Mouse (Mus musculus) bone marrow macrophage, adult 2 months (primary cell): ENCODE measurements at regions not wholly inside any gene's neighbourhood (a gene's known extent, or its start where the extent isn't known, plus 50 kb on each side); places are given as distances from the start of the nearest gene placed in this dataset.

Experiments
- H3K27ac ChIP-seq: 2 replicates; pipeline ENCODE4 v1.5.1; 2012; ENCODE audit warnings: low read depth, low read length; ENCODE audit not compliant: insufficient read depth
- H3K4me1 ChIP-seq: 2 replicates; pipeline ENCODE4 v1.6.1; 2012; ENCODE audit warnings: low read length; ENCODE audit not compliant: control insufficient read depth, insufficient read depth
- H3K4me3 ChIP-seq: 2 replicates; pipeline ENCODE4 v1.5.1; 2012; ENCODE audit warnings: mild to moderate bottlenecking, low read length, moderate library complexity; ENCODE audit not compliant: insufficient read depth
- CTCF ChIP-seq: IDR thresholded peaks from 2 replicates; pipeline ENCODE4 v1.5.1; 2012; ENCODE audit warnings: low read depth, mild to moderate bottlenecking, low read length, moderate library complexity
- POLR2A ChIP-seq: IDR thresholded peaks from 2 replicates; pipeline ENCODE4 v1.6.1; 2012; ENCODE audit warnings: mild to moderate bottlenecking, low read depth, low read length, borderline replicate concordance

GRCm38 (mm10) chr14:106364767-106365623, 259.0 kb downstream of the Trim52 start:
- no peak overlapping the region for H3K4me3 ChIP-seq
- H3K27ac ChIP-seq = no peak overlapping the region
- TF ChIP-seq CTCF = no peak
- no peak for TF ChIP-seq POLR2A
- no peaks in the 10 kb centered on the region for H3K4me1 ChIP-seq

- H3K4me1 ChIP-seq = no peaks in the 10 kb centered on the region
- no peak overlapping the region for H3K27ac ChIP-seq
- no peak for TF ChIP-seq POLR2A
- no peak for TF ChIP-seq CTCF
- no peak overlapping the region for H3K4me3 ChIP-seq
These were observed 259.7 kb downstream of the Trim52 start for GRCm38 (mm10) chr14:106365624-106366118.

DNA sequence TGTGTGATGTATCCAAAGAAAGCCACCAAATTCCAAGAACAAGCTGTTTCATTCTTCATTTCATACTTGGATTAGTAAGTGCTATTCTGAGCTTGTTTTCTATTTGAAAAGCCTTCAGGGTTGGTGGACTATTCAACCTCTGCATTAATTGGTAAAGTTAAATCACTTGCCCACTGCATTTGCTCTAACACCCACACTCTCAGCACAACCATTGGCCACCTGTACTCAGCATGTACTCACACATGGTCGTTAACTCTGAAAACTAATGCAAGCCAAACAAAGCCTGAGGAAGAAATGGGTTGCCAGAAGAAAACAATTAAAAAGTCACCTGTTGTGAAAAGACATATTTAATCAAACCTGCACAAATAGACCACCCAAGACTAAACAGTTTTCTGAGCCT, 267.5 kb downstream of the Trim52 start:
- 0 out of 2 replicates have a peak, but pooled peaks cover 2% of the 10 kb centered on the region for H3K4me1 ChIP-seq
- no peak for TF ChIP-seq CTCF
- no peak for TF ChIP-seq POLR2A
- H3K27ac ChIP-seq = no peak overlapping the region
- no peak overlapping the region for H3K4me3 ChIP-seq

DNA sequence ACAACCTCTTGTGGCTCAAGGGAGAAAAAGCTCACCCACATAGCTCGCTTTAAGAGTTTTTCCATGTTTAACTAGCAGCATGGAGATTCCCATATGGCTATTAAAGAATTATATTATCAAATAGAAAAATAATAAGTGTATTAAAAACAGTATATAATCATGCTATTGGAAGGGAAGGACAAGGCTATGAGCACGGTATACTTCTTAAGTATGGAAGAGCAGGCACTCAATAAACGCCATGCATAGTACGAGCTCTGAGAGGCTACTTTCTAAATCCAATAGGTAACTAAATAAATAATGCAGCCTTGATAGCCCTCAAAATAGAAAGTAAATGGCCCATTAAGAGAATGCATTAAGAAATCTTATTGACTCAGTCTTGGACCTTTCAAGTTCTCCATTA, 273.6 kb downstream of the Trim52 start:
- Histone ChIP-seq H3K4me3 (no peak overlapping the region), H3K4me1 (0 out of 2 replicates have a peak, but pooled peaks cover 2% of the 10 kb centered on the region), H3K27ac (no peak overlapping the region)
- TF ChIP-seq POLR2A (no peak), CTCF (no peak)

- no peaks in the 10 kb centered on the region for H3K4me1 ChIP-seq
- no peak overlapping the region for H3K4me3 ChIP-seq
- TF ChIP-seq POLR2A (no peak), CTCF (no peak)
- H3K27ac ChIP-seq = no peak overlapping the region
These were observed 281.7 kb downstream of the Trim52 start for GRCm38 (mm10) chr14:106387671-106388070.

DNA sequence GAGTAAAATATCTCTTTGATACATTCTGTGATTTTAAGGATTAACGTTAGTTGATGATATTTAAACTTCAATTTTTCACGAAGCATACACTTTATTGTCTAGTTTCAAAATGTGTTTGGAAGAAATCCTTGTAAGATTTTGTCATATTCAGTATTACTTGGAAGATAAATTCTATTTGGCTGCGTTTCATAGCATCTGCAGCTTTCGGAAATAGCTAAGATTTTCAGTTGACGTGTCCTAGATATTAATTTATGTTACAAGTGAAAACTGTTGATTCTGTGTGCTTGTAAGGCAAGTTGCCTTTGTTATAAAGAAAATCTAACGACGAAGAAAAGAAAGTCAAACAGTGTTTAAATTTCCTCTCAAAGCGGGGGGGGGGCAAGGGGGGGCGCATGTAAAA, 284.5 kb downstream of the Trim52 start:
- no peaks in the 10 kb centered on the region for H3K4me1 ChIP-seq
- H3K27ac ChIP-seq = no peak overlapping the region
- H3K4me3 ChIP-seq = no peak overlapping the region
- no peak for TF ChIP-seq CTCF
- no peak for TF ChIP-seq POLR2A

- H3K27ac ChIP-seq = no peak overlapping the region
- no peak for TF ChIP-seq CTCF
- no peak for TF ChIP-seq POLR2A
These were observed 288.0 kb downstream of the Trim52 start for GRCm38 (mm10) chr14:106393978-106394377.

DNA sequence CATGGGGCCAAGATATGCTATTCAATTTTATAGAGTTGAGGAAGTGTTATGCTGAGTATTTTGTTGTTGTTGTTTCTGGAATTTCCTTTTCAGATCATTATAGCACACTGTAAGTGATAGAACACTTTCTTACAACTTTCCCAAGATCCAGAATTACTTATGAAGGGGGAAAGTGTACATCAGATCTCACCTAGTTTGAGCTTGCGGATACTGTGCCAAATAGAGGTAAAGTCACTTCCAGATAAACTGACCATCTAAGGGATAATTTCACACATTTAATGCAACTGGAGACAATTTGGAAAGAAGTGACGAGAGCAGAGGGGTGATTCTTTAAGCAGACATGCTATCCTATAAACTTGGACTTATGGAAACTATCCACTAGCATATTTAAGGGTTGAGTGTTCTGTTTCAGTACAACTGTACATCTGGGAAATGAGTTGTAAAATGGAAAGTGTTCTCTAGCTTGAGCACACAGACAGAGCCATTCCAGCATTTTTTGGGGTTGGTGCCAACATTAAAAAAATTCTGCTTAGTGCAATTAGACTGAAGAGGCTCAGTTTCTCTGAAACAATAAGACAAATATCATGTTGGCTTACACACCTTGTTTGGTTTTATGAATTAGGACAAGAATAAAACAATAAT, 307.0 kb downstream of the Trim52 start:
- Histone ChIP-seq H3K27ac (no peak overlapping the region), H3K4me1 (no peaks in the 10 kb centered on the region)
- TF ChIP-seq CTCF = no peak
- no peak for TF ChIP-seq POLR2A

More at GRCm38 (mm10) chr14:106393978-106394377, 288.0 kb downstream of the Trim52 start:
- no peak overlapping the region for H3K4me3 ChIP-seq
- H3K4me1 ChIP-seq = no peaks in the 10 kb centered on the region

DNA sequence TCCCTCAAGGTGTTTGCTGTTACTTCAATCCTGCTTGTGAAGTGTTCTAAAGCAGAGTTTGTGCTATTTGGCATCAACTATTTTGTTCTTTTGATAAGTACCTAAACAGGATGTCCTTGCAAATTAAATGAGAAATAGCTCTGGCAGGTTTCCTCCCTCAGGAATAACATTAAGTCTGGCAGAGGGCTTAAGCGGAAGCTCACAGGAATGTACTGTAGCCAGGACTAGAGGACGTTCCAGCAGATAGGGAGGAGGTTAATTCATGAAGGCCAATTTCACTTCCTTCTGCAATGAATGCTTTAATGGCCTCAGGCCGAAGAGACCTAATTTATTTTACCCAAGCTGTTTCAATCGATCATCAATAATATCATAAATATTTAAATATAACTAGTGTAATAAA, 318.7 kb downstream of the Trim52 start:
- no peak overlapping the region for H3K27ac ChIP-seq
- no peak for TF ChIP-seq POLR2A
- no peak for TF ChIP-seq CTCF

More for the DNA sequence above, 307.0 kb downstream of the Trim52 start:
- no peak overlapping the region for H3K4me3 ChIP-seq

GRCm38 (mm10) chr14:106428594-106428993, 322.6 kb downstream of the Trim52 start:
- no peak for TF ChIP-seq POLR2A
- TF ChIP-seq CTCF = no peak
- Histone ChIP-seq H3K4me1 (no peaks in the 10 kb centered on the region), H3K27ac (no peak overlapping the region), H3K4me3 (no peak overlapping the region)

More for the DNA sequence above, 318.7 kb downstream of the Trim52 start:
- Histone ChIP-seq H3K4me3 (no peak overlapping the region), H3K4me1 (no peaks in the 10 kb centered on the region)
